Mouse (Mus musculus) frontal cortex, adult 2 months (tissue): ENCODE results near the gene Dus2. TPM values are rescaled to one million over a fixed set of nuclear protein-coding genes. Genes with fewer than 3 reads are reported as not detected.

Source experiments
- DNase-seq, 2 experiments: peaks; one replicate each; pipeline ENCODE4 v3.0.0; 2022; ENCODE audit warnings: low spot score in 1 of 2; ENCODE audit errors: extremely low spot score in 1 of 2
- polyA plus RNA-seq: library from polyadenylated mRNA; depleted of rRNA; stranded (reverse); fragments of >200 nt; gene quantifications from 2 replicates; pipeline ENCODE4 v1.2.3, GENCODE M21; 2012; rRNA removed

Gene Dus2
- polyA plus RNA-seq, 1 experiment, result 27.1 TPM

GRCm38 (mm10) chr8:106074236-106074635, 83.1 kb downstream of the Dus2 start:
- no peak for DNase-seq

- DNase-seq, result no peak
These were observed 83.5 kb downstream of the Dus2 start for GRCm38 (mm10) chr8:106074659-106075058.

GRCm38 (mm10) chr8:106075161-106075862, 84.2 kb downstream of the Dus2 start:
- peak in 1 of 2 experiments; percentile 43 for DNase-seq

- DNase-seq, result no peak
These were observed 84.7 kb downstream of the Dus2 start for GRCm38 (mm10) chr8:106075863-106076174.

GRCm38 (mm10) chr8:106076612-106077011, 85.5 kb downstream of the Dus2 start:
- DNase-seq, result peak in 1 of 2 experiments; percentile 43

- DNase-seq, result no peak
These were observed 86.4 kb downstream of the Dus2 start for GRCm38 (mm10) chr8:106077452-106078067.

- DNase-seq, result no peak
These were observed 111.2 kb downstream of the Dus2 start for GRCm38 (mm10) chr8:106102321-106102720.

Other genes with a start within 250 kb of the Dus2 start
- 18.1 and 21.5 TPM in 2 replicates for gene Gfod2, start 232.7 kb upstream of the Dus2 start, polyA plus RNA-seq
- gene Ranbp10, start 164.0 kb upstream of the Dus2 start, polyA plus RNA-seq, result 24.2 and 28.5 TPM in 2 replicates
- 0.17 TPM in 1 of 2 replicates, not detected in the other for gene Tsnaxip1, start 163.6 kb upstream of the Dus2 start, polyA plus RNA-seq
- 31.5 and 32.3 TPM in 2 replicates for gene Cenpt, start 138.1 kb upstream of the Dus2 start, polyA plus RNA-seq
- gene Thap11, start 136.2 kb upstream of the Dus2 start, polyA plus RNA-seq, result 47.0 and 47.1 TPM in 2 replicates
- gene Nutf2, start 130.8 kb upstream of the Dus2 start, polyA plus RNA-seq, result 79.7 and 94.9 TPM in 2 replicates
- 71.6 and 78.3 TPM in 2 replicates for gene Edc4, start 110.5 kb upstream of the Dus2 start, polyA plus RNA-seq
- 4.2 and 8.1 TPM in 2 replicates for gene Nrn1l, start 97.8 kb upstream of the Dus2 start, polyA plus RNA-seq
- 13.3 TPM in 2 replicates for gene Pskh1, start 90.9 kb upstream of the Dus2 start, polyA plus RNA-seq
- gene Ctrl, start 57.5 kb upstream of the Dus2 start, polyA plus RNA-seq, result 4.5 and 4.9 TPM in 2 replicates
- 115 and 125 TPM in 2 replicates for gene Psmb10, start 52.9 kb upstream of the Dus2 start, polyA plus RNA-seq
- 75.1 and 75.6 TPM in 2 replicates for gene Lcat, start 48.0 kb upstream of the Dus2 start, polyA plus RNA-seq
- gene Slc12a4, start 25.2 kb upstream of the Dus2 start, polyA plus RNA-seq, result 24.9 and 28.3 TPM in 2 replicates
- not detected in 2 replicates for gene Dpep3, start 11.9 kb upstream of the Dus2 start, polyA plus RNA-seq
- not detected in 2 replicates for gene Dpep2nb, start 14.6 kb downstream of the Dus2 start, polyA plus RNA-seq
- gene Ddx28, start 20.5 kb downstream of the Dus2 start, polyA plus RNA-seq, result 9.6 and 11.4 TPM in 2 replicates
- gene Nfatc3, start 67.5 kb downstream of the Dus2 start, polyA plus RNA-seq, result 7.7 TPM in 2 replicates
- 0.21 and 0.24 TPM in 2 replicates for gene Esrp2, start 145.6 kb downstream of the Dus2 start, polyA plus RNA-seq
- gene Pla2g15, start 159.1 kb downstream of the Dus2 start, polyA plus RNA-seq, result 17.6 and 17.7 TPM in 2 replicates
- gene Slc7a6, start 177.5 kb downstream of the Dus2 start, polyA plus RNA-seq, result 30.3 and 31.7 TPM in 2 replicates
- 27.1 and 29.1 TPM in 2 replicates for gene Slc7a6os, start 219.6 kb downstream of the Dus2 start, polyA plus RNA-seq
- gene Prmt7, start 219.6 kb downstream of the Dus2 start, polyA plus RNA-seq, result 28.3 and 33.4 TPM in 2 replicates